Mouse (Mus musculus) thymus, postnatal 14 days (tissue): ENCODE data around the gene 1700113H08Rik.

Source experiments
- DNase-seq: peaks from one replicate; pipeline ENCODE4 v3.0.0; 2021

Gene 1700113H08Rik

DNA sequence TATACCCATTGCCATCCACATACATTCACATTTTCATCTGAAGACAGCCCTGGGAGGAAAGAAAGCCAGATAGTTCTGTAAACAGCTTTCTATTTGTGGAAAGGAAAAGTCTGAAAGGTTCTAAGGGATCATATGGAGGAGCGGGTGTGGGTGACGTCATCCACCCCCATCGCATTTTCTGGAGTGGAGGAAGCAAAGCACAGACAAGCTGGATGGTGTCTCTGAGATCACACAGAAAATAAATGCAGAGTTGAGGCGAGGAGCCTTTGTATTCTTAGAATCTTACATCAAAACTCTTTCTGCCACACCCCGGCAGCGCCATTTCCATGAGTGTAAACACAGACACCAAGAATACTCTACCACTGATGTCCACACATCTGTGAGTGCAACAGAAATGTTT, 26.4 kb downstream of the 1700113H08Rik start:
- no peak for DNase-seq

- no peak for DNase-seq
These were observed 29.8 kb downstream of the 1700113H08Rik start for GRCm38 (mm10) chr10:87087646-87088045.

GRCm38 (mm10) chr10:87094249-87094648, 36.4 kb downstream of the 1700113H08Rik start:
- DNase-seq: peak; percentile 59

GRCm38 (mm10) chr10:87098722-87099121, 40.9 kb downstream of the 1700113H08Rik start:
- peak; percentile 17 for DNase-seq

DNA sequence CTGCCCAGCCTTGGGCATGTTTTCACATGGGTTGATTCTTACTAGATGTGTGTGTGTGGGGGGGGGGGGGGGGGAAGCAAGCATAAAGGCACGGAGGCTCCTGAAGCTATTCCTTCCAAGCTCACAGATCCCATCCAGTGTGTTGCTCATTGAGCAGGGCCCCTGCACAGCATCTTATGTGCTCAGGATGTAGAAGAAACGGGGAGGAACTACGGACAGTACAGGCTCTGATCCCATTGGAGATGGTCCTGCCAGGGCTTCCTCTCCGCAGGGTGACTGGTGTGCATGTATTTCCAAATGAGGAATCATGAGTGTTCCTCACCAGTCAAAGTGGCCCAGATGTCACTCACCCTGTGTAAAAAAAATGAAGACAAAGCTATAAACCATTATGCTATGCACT, 42.8 kb downstream of the 1700113H08Rik start:
- no peak for DNase-seq

DNA sequence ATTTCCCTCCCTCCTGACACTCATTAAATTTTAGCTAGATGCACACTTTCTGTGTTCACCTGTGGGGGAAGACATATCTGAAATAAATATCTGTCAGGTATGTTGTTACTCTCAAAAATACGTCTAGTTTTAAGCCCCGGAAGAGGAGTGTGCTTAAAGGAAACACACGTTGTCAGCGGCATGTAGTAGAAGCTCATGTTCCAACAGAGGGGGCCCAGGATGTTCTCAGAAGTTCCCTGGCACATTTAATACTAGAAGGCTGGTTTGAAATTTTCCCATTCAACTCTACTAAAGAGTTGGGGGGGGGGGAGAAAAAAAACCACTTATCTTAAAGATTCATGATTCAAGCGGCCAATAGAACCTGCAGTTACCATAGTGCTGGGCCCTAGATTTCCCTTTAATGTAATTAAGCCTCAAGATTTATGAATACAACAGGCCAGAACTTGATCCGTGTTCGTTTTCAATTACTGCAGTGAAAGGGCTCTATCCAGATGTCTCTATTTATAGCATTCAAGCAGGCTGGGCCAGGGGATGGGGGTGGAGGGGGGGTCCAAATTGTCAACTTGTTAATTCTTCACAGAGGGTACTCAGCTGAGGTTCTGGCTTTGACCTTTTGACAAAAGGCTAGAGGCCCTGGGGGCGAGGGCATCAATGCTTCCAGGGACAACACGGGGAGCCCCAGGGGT, 43.6 kb downstream of the 1700113H08Rik start:
- DNase-seq: no peak

- no peak for DNase-seq
These were observed 44.1 kb downstream of the 1700113H08Rik start for GRCm38 (mm10) chr10:87101951-87102320.

- no peak for DNase-seq
These were observed 44.6 kb downstream of the 1700113H08Rik start for GRCm38 (mm10) chr10:87102455-87102854.

DNA sequence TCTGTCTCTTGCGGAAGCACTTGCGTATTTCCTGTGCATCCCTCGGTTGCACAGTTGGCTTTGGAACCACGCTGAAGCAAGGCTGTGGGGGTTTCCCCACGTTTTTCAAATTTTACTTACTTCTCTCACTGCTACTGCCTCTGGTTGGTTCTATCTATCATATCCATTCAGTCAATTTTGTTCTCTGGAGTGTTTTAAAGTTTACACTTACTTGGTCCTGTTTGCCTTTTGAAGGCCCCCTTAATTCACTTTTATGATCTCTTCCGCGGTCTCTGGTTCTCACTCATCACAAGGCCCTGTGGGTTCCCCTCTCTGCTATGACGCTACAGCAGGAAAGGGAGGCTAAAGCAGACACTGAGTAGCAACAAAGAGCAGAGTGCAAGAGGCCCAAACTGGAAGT, 45.4 kb downstream of the 1700113H08Rik start:
- DNase-seq: no peak

GRCm38 (mm10) chr10:87107565-87108297, 49.9 kb downstream of the 1700113H08Rik start:
- no peak for DNase-seq

DNA sequence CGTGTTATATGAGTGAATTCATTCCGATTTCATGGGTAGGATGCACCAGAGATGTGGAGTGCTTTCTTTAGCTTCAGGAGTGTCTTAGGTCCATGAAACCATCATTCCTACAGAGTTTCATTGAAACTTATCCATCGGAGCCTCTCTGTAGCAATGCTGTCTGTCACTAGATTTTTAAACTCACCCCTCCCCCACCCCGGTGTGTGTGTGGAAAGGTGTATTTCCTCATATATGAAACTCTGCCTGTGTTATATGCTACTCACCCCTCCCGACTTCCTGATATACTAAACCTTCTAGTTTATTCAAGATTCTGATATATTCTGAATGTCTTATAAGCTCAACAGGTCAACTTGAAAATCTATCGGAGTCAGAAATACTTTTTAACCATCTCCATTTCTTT, 50.5 kb downstream of the 1700113H08Rik start:
- no peak for DNase-seq

DNA sequence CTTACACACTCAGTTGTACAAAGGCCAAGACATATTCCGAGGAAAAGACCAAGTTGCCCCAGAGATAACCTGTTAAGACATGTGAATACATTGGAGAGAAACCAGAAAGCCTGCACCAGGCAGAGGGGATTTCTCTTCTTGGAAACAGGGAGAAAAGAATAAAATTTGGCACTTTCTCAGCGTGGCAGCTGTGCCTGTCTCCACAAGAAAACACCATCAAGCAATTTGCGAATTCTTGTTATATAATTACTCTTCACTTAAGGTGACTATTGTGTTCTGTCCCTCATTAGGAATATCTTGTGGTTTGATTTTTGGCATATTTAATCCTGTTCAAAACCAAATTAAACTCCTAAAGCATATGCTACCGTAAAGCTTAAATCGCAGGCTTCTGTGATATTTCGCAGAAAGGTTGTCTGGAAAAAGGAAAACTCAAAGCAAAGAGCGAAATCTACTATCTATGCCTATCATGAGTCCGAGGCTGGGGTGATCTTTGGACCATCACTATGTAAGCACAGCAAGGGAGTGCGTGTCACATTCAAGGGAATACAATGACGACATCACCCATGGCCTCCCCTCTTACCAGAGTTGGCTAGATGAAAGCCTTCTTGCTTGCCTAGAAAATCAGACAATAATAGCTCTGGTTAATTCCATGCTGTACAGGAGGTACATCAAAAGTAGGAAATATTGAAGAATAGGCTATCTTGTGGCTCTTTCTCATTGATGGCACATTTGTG, 51.4 kb downstream of the 1700113H08Rik start:
- no peak for DNase-seq

- DNase-seq: no peak
These were observed 53.1 kb downstream of the 1700113H08Rik start for GRCm38 (mm10) chr10:87110909-87111308.

DNA sequence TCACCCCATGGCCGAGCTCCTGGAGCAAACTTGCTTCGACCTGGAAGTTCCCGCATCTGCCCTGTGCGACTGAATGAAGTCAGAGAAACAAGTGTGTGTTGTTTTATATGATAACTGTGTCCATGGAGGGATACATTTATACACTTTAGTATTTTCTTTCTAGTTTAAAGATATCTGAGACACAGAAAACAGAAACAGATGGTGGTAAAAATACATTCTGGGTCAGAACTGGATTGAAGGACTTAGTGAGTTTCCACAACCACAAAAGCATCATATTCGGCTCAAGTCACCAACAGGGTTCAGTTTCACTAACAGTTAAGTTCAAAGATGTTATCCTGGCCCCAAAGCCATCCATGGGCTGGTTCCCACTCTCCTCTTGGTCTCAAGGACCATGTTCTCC, 67.2 kb downstream of the 1700113H08Rik start:
- DNase-seq: no peak

DNA sequence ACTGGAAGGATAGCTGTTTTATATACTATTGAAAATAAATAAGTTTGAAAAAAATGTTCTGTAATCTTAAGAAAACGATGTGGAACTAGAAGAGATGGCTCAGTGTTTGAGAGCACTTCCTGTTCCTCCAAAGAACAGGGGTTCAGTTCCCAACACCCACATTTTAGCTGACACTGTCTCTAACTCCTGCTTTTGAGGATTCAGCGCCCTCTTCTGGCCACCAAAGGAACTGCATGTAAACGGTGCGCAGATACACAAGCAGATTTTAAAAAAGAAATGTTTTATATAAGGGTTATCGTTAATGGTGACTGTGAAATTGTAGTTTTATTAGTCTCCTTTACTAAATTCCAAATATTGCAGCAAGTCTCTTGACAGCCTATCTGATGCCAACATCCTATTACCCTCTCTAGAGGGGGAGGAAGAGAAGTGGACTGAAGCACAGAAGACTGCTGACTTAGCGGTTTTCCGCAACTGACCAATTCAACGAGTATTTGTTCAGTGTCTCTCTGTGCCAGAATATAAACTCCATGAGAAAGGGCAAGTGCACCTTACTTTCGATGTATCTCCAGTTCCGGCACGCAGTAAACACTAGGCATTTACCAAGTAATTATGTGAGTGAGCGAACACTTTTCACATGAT, 68.5 kb downstream of the 1700113H08Rik start:
- DNase-seq: peak; percentile 36

- no peak for DNase-seq
These were observed 93.2 kb downstream of the 1700113H08Rik start for GRCm38 (mm10) chr10:87151050-87151449.

- no peak for DNase-seq
These were observed 96.1 kb downstream of the 1700113H08Rik start for GRCm38 (mm10) chr10:87153731-87154505.

DNA sequence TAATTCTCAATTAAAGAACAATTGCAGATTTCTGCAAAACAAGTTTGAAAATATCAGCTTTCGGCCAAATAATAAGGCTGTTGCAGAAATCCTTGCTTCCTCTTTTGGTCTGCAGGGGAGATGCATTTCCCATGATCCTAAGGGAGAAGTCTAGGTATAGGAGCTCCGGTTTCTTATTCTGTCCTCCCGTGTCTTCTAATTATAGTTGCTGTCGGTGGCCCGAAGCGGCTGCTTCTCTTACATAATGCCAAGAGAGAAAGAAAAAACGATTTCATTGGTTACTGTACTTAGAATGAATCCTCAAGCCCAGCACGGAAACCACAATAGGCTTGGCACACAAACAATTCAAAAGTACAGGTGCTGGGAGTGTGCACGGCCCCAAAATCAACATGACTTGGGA, 101.9 kb downstream of the 1700113H08Rik start:
- no peak for DNase-seq

DNA sequence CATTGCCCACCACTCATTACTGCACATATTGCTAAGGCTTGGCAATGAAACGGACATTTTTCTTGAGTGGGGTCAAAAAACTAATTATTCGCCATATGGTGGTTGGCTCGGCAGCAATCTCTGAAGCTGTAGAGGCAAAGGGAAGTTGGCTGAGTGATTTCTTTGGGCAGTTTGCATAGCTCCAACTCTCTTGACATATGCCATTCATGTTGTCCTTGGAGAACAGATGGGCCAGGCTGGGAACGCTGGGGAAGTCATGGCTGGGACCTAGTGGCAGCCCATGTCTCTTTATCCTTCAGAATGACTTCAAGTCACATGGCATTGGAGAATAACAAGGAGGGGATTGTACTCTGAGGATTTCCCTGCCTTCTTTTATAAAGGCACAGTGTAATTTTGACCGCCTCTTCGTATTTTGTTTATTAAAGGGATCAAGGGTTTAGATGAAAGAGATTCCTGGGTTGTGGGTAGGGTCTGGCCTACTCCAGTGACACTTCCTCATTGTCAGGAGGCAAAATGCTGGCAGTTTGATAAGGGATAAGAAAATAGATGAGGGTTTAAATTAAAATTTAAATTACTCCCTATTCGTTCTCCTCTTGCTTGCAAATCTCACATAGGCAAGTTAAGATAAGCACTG, 138.4 kb downstream of the 1700113H08Rik start:
- DNase-seq: no peak

- no peak for DNase-seq
These were observed 140.9 kb downstream of the 1700113H08Rik start for GRCm38 (mm10) chr10:87198720-87199119.

DNA sequence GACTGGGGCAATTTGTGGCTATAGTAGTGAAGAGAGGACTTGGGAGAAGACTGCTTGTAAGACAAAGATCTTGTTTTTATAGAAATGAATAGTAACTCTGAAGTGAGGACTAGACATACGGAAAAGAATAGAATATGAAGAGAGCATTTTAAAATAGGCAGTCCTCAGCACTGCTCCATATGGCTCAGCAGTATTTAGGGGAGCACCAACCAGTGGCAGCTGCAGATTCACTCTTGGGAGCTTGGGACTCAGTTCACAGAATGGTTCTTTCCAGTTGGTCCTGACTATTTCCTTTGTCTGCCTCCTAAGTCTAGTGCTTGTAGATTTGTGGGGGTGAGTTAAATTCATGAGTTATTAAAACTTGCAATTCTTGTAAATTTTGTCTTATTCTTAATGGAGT, 151.6 kb downstream of the 1700113H08Rik start:
- DNase-seq: no peak

- no peak for DNase-seq
These were observed 153.2 kb downstream of the 1700113H08Rik start for GRCm38 (mm10) chr10:87211046-87211445.
